ENCODE assay signal across 19 mouse cellular contexts in genomic region chr1:121243576-121243975, GRCm38 (mm10).
DNase-seq lines count a peak whose midpoint lies in the region; ATAC-seq and TF ChIP-seq lines count a peak whose summit lies in the region.
"Had no signal": no experiment of that assay in that cellular context is flagged by ENCODE, and none has a peak within 500 bp of the region (broad histone marks: within the 10 kb centered on the region; RNA-seq: fewer than 3 reads in every experiment).

No protein-coding gene starts in this region.

- no peak overlapping the region for H3K27ac ChIP-seq in heart, embryonic 11.5 days (ENCODE audit: low read depth, low read length)
- peak overlapping the region; percentile 28 for H3K27ac ChIP-seq in liver, adult 2 months (replicated peaks; ENCODE audit: insufficient read depth, low read depth, low read length)
- H3K27ac ChIP-seq in liver, postnatal 0 days (ENCODE audit: low read depth), result no peak overlapping the region
- no peak overlapping the region for H3K27ac ChIP-seq in embryonic facial prominence, embryonic 11.5 days (replicated peaks; ENCODE audit: low read depth, low read length)
- H3K27ac ChIP-seq in limb, embryonic 14.5 days (replicated peaks; ENCODE audit: low read depth, low read length), result no peak overlapping the region
- H3K27ac ChIP-seq in cerebellum, adult 2 months (ENCODE audit: insufficient read depth, low read length), result no peak overlapping the region
- no peak overlapping the region for H3K27ac ChIP-seq in forebrain, embryonic 14.5 days (ENCODE audit: low read depth, low read length)
- H3K27ac ChIP-seq: forebrain, embryonic 15.5 days; heart, embryonic 13.5 days; liver, embryonic 13.5 days; midbrain, embryonic 15.5 days had no signal

- intact Hi-C loops in heart, postnatal 10 days (cut with DNase I), result no loop called here

- H3K9me3 ChIP-seq in heart, embryonic 11.5 days (replicated peaks; ENCODE audit: control insufficient read depth, low read length), result no peaks in the 10 kb centered on the region
- H3K9me3 ChIP-seq in liver, postnatal 0 days (ENCODE audit: low read length), result no peaks in the 10 kb centered on the region
- no peaks in the 10 kb centered on the region for H3K9me3 ChIP-seq in embryonic facial prominence, embryonic 11.5 days (replicated peaks; ENCODE audit: control insufficient read depth, low read length)
- no peaks in the 10 kb centered on the region for H3K9me3 ChIP-seq in limb, embryonic 14.5 days (ENCODE audit: control insufficient read depth, low read length)
- no peaks in the 10 kb centered on the region for H3K9me3 ChIP-seq in forebrain, embryonic 14.5 days (replicated peaks; ENCODE audit: control insufficient read depth, low read length)
- H3K9me3 ChIP-seq: forebrain, embryonic 15.5 days; heart, embryonic 13.5 days; liver, embryonic 13.5 days; midbrain, embryonic 15.5 days had no signal

- no peaks in the 10 kb centered on the region for H3K4me1 ChIP-seq in heart, embryonic 11.5 days (ENCODE audit: control insufficient read depth, insufficient read depth, low read length)
- H3K4me1 ChIP-seq in liver, adult 2 months (ENCODE audit: control insufficient read depth, insufficient read depth, low read length), result peaks cover 1% of the 10 kb centered on the region; the same call in 1 of the 2 replicates
- H3K4me1 ChIP-seq in liver, postnatal 0 days (ENCODE audit: insufficient read depth), result no peaks in the 10 kb centered on the region
- no peaks in the 10 kb centered on the region for H3K4me1 ChIP-seq in embryonic facial prominence, embryonic 11.5 days (ENCODE audit: control insufficient read depth, insufficient read depth, low read length)
- no peaks in the 10 kb centered on the region for H3K4me1 ChIP-seq in limb, embryonic 14.5 days (ENCODE audit: control insufficient read depth, insufficient read depth, low read length)
- no peaks in the 10 kb centered on the region for H3K4me1 ChIP-seq in cerebellum, adult 2 months (ENCODE audit: control insufficient read depth, insufficient read depth, low read length)
- H3K4me1 ChIP-seq in forebrain, embryonic 14.5 days (ENCODE audit: control insufficient read depth, insufficient read depth, low read length), result no peaks in the 10 kb centered on the region
- H3K4me1 ChIP-seq: forebrain, embryonic 15.5 days; heart, embryonic 13.5 days; liver, embryonic 13.5 days; midbrain, embryonic 15.5 days had no signal

- H3K79me2 ChIP-seq in liver, adult 2 months (ENCODE audit: control insufficient read depth, insufficient read depth, low read length), result no peaks in the 10 kb centered on the region

- TF ChIP-seq POLR2A in liver, adult 2 months (IDR thresholded peaks at IDR 0.05; ENCODE audit: extremely low read depth, insufficient read depth, low read length), result no peak
- no peak for TF ChIP-seq POLR2A in limb, embryonic 14.5 days (IDR thresholded peaks at IDR 0.05; ENCODE audit: borderline replicate concordance, extremely low read depth, insufficient read depth, insufficient read length)
- no peak for TF ChIP-seq POLR2A in cerebellum, adult 2 months (IDR thresholded peaks at IDR 0.05; ENCODE audit: borderline replicate concordance, insufficient read depth, low read length)

- TF ChIP-seq CTCF in liver, adult 2 months (IDR thresholded peaks at IDR 0.05; ENCODE audit: low read depth, low read length), result no peak
- no peak for TF ChIP-seq CTCF in liver, postnatal 0 days (IDR thresholded peaks at IDR 0.05; ENCODE audit: low read depth)
- TF ChIP-seq CTCF in cerebellum, adult 2 months (IDR thresholded peaks at IDR 0.05; ENCODE audit: borderline replicate concordance, insufficient read depth, low read depth, low read length), result no peak

- H3K9ac ChIP-seq in heart, embryonic 11.5 days (ENCODE audit: low read depth, low read length), result no peak overlapping the region
- no peak overlapping the region for H3K9ac ChIP-seq in liver, adult 2 months (ENCODE audit: low read depth, low read length)
- no peak overlapping the region for H3K9ac ChIP-seq in liver, postnatal 0 days (replicated peaks)
- no peak overlapping the region for H3K9ac ChIP-seq in embryonic facial prominence, embryonic 11.5 days (replicated peaks; ENCODE audit: low read length)
- H3K9ac ChIP-seq in limb, embryonic 14.5 days (ENCODE audit: low read depth, low read length, severe bottlenecking), result no peak overlapping the region
- H3K9ac ChIP-seq in forebrain, embryonic 14.5 days (ENCODE audit: low read length), result no peak overlapping the region
- H3K9ac ChIP-seq: forebrain, embryonic 15.5 days; heart, embryonic 13.5 days; liver, embryonic 13.5 days; midbrain, embryonic 15.5 days had no signal

- DNase-seq in heart, postnatal 10 days, result no peak
- peak; percentile 84 for DNase-seq in liver, adult 2 months (ENCODE audit: extremely low read depth, low read depth, low spot score)
- no peak for DNase-seq in liver, postnatal 0 days
- peak; percentile 9 for DNase-seq in embryonic facial prominence, embryonic 11.5 days (ENCODE audit: low spot score)
- no peak for DNase-seq in limb, embryonic 14.5 days (ENCODE audit: low spot score)
- no peak for DNase-seq in cerebellum, adult 2 months
- DNase-seq in forebrain, embryonic 14.5 days (ENCODE audit: low spot score), result no peak
- DNase-seq: adrenal gland, postnatal 25 days; cerebellum, adult 18-20 months; kidney, postnatal 14 days; layer of hippocampus, adult 9-11 months; liver, embryonic 13.5 days; right cerebral cortex, adult 18-20 months; thymus, postnatal 14 days had no signal

- WGBS in heart, embryonic 11.5 days (ENCODE audit: insufficient replicate concordance), result 40% methylated on average over 6 of the region's 6 CpGs
- 29% methylated on average over 6 of the region's 6 CpGs for WGBS in liver, adult 2 months
- 59% methylated on average over 6 of the region's 6 CpGs for WGBS in liver, postnatal 0 days (ENCODE audit: insufficient replicate concordance)
- WGBS in embryonic facial prominence, embryonic 11.5 days, result 36% methylated on average over 6 of the region's 6 CpGs
- 33% methylated on average over 6 of the region's 6 CpGs for WGBS in limb, embryonic 14.5 days
- WGBS in cerebellum, adult 2 months, result 44% methylated on average over 6 of the region's 6 CpGs
- 80% methylated on average over 6 of the region's 6 CpGs for WGBS in forebrain, embryonic 14.5 days

- H3K4me3 ChIP-seq in heart, embryonic 11.5 days (ENCODE audit: low read depth, low read length), result no peak overlapping the region
- no peak overlapping the region for H3K4me3 ChIP-seq in liver, adult 2 months (ENCODE audit: insufficient read depth, low read depth, low read length)
- no peak overlapping the region for H3K4me3 ChIP-seq in liver, postnatal 0 days (ENCODE audit: low read depth, low read length)
- no peak overlapping the region for H3K4me3 ChIP-seq in embryonic facial prominence, embryonic 11.5 days (ENCODE audit: low read depth, low read length)
- no peak overlapping the region for H3K4me3 ChIP-seq in limb, embryonic 14.5 days (replicated peaks; ENCODE audit: low read length)
- no peak overlapping the region for H3K4me3 ChIP-seq in cerebellum, adult 2 months (replicated peaks; ENCODE audit: insufficient read depth, low read depth, low read length)
- H3K4me3 ChIP-seq in forebrain, embryonic 14.5 days (ENCODE audit: low read depth, low read length), result no peak overlapping the region
- H3K4me3 ChIP-seq: erythroblast, embryonic 14.5 days; forebrain, embryonic 15.5 days; heart, embryonic 13.5 days; liver, embryonic 13.5 days; midbrain, embryonic 15.5 days had no signal

- no peak overlapping the region for H3K4me2 ChIP-seq in heart, embryonic 11.5 days
- no peak overlapping the region for H3K4me2 ChIP-seq in liver, postnatal 0 days (ENCODE audit: low read depth, low read length)
- H3K4me2 ChIP-seq in embryonic facial prominence, embryonic 11.5 days (ENCODE audit: low read depth, low read length), result no peak overlapping the region
- no peak overlapping the region for H3K4me2 ChIP-seq in limb, embryonic 14.5 days (replicated peaks; ENCODE audit: low read depth, low read length, severe bottlenecking)
- no peak overlapping the region for H3K4me2 ChIP-seq in forebrain, embryonic 14.5 days (ENCODE audit: low read length)
- H3K4me2 ChIP-seq: forebrain, embryonic 15.5 days; heart, embryonic 13.5 days; liver, embryonic 13.5 days; midbrain, embryonic 15.5 days had no signal

- TF ChIP-seq EP300 in liver, postnatal 0 days (IDR thresholded peaks at IDR 0.05; ENCODE audit: low read depth), result no peak

- no peaks in the 10 kb centered on the region for H3K36me3 ChIP-seq in heart, embryonic 11.5 days (ENCODE audit: control insufficient read depth, insufficient read depth, low read length)
- H3K36me3 ChIP-seq in liver, adult 2 months (ENCODE audit: control insufficient read depth, insufficient read depth, low read length), result no peaks in the 10 kb centered on the region
- no peaks in the 10 kb centered on the region for H3K36me3 ChIP-seq in liver, postnatal 0 days (replicated peaks; ENCODE audit: insufficient read depth, low read length)
- no peaks in the 10 kb centered on the region for H3K36me3 ChIP-seq in embryonic facial prominence, embryonic 11.5 days (replicated peaks; ENCODE audit: control insufficient read depth, insufficient read depth, low read depth, low read length)
- H3K36me3 ChIP-seq in limb, embryonic 14.5 days (ENCODE audit: control insufficient read depth, insufficient read depth, low read length), result no peaks in the 10 kb centered on the region
- no peaks in the 10 kb centered on the region for H3K36me3 ChIP-seq in forebrain, embryonic 14.5 days (ENCODE audit: control insufficient read depth, insufficient read depth, low read length)
- H3K36me3 ChIP-seq: forebrain, embryonic 15.5 days; heart, embryonic 13.5 days; liver, embryonic 13.5 days; midbrain, embryonic 15.5 days had no signal

- 0 out of 2 replicates have a peak, but pooled peaks have one; percentile 26 for ATAC-seq in heart, embryonic 11.5 days (replicated peaks; ENCODE audit: insufficient number of reproducible peaks, low FRiP score, low TSS enrichment)
- ATAC-seq in liver, postnatal 0 days, result no peak
- ATAC-seq in embryonic facial prominence, embryonic 11.5 days (replicated peaks; ENCODE audit: insufficient number of reproducible peaks, low FRiP score, low TSS enrichment, low read depth), result no peak
- peak; percentile 76 for ATAC-seq in limb, embryonic 14.5 days (ENCODE audit: low FRiP score, low read depth)
- ATAC-seq in forebrain, embryonic 14.5 days, result no peak
- ATAC-seq: forebrain, embryonic 15.5 days; midbrain, embryonic 15.5 days had no signal

- H3K27me3 ChIP-seq in heart, embryonic 11.5 days (ENCODE audit: control insufficient read depth, insufficient read depth, low read length), result no peaks in the 10 kb centered on the region
- H3K27me3 ChIP-seq in liver, adult 2 months (ENCODE audit: control insufficient read depth, insufficient read depth, low read length), result no peaks in the 10 kb centered on the region; the same call in 1 of the 2 replicates
- no peaks in the 10 kb centered on the region for H3K27me3 ChIP-seq in liver, postnatal 0 days (ENCODE audit: insufficient read depth, low read length)
- no peaks in the 10 kb centered on the region for H3K27me3 ChIP-seq in embryonic facial prominence, embryonic 11.5 days (ENCODE audit: control insufficient read depth, insufficient read depth, low read length)
- no peaks in the 10 kb centered on the region for H3K27me3 ChIP-seq in limb, embryonic 14.5 days (ENCODE audit: control insufficient read depth, insufficient read depth, low read length)
- no peaks in the 10 kb centered on the region for H3K27me3 ChIP-seq in cerebellum, adult 2 months (ENCODE audit: control insufficient read depth, insufficient read depth, low read length)
- H3K27me3 ChIP-seq in forebrain, embryonic 14.5 days (replicated peaks; ENCODE audit: control insufficient read depth, insufficient read depth, low read length), result no peaks in the 10 kb centered on the region
- H3K27me3 ChIP-seq: forebrain, embryonic 15.5 days; heart, embryonic 13.5 days; liver, embryonic 13.5 days; midbrain, embryonic 15.5 days had no signal

Comparison
In these comparisons a context has a peak if more than half of its experiments do, and no peak if none do; other contexts are left out.
1. DNase-seq: peak in liver, adult 2 months (single experiment) and embryonic facial prominence, embryonic 11.5 days (single experiment); none in heart, postnatal 10 days (0 of 2), liver, postnatal 0 days (single experiment), limb, embryonic 14.5 days (single experiment), cerebellum, adult 2 months (0 of 2) and forebrain, embryonic 14.5 days (single experiment).
2. ATAC-seq: peak in heart, embryonic 11.5 days (single experiment) and limb, embryonic 14.5 days (single experiment); none in liver, postnatal 0 days (single experiment), embryonic facial prominence, embryonic 11.5 days (single experiment) and forebrain, embryonic 14.5 days (single experiment).